Mouse (Mus musculus) 3T3-L1 (cell line): ENCODE measurements at regions not wholly inside any gene's neighbourhood (a gene's known extent, or its start where the extent isn't known, plus 50 kb on each side); places are given as distances from the start of the nearest gene placed in this dataset.
A peak's percentile ranks its signal among the peaks of the same experiment; 100 is the strongest.

Experiments
- DNase-seq: peaks from one replicate; pipeline ENCODE4 v3.0.0-alpha.2; 2015; ENCODE audit warnings: low read depth, low spot score

DNA sequence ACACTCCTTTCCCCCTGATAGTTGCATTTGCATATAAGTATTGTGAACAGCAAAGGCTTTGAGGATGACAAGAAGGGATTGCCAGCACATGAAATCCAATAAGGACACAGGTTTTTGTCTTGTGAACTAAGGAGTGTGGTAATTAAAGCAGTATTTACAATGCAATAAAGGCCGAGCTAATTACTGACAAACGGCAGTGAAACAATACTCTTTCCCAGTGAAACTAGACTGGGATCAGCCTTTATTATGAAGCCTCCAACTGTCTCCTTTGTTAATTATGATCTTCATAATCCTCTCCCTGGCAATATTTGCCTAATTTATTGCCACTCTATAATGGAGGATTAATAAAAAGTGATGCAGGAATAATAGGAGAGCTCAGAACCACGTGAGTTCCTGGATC, 704.2 kb upstream of the Api5 start:
- no peak for DNase-seq

DNA sequence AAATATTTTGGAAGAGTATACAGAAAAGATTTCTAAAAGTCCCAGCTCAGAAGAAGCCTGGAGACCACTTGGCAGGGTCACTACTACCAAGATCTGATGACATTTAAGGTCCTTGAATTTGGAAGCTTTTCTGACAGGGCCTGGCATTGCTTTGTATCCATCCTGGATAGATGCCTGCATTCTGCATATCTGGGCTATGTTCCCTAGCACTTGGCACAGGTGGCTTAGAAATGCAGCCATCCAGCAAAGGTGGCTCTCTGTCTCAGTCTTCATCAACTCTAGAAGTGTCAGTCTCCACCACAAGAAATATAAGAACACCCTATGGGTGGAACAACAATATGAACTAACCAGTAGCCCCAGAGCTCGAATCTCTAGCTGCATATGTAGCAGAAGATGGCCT, 702.2 kb upstream of the Api5 start:
- DNase-seq, result no peak

DNA sequence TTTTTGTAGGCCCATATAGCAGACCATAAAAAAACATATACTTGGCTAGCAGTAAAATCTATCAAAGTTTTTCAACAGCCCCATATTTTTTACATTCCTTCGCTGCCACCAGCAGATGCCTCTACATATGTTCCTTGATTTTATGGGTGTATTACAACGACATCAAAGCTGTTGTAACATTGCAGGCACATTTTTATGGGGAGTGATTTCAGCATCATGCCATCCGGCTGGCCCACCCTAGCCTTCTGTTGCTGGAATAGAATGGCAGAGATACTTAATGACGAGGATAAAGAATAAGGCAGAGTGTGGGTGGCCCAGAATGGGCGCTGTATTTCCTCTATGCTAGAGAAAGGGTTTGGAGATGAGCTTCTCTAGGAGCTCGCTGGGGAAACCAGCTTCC, 698.7 kb upstream of the Api5 start:
- DNase-seq, result no peak

DNA sequence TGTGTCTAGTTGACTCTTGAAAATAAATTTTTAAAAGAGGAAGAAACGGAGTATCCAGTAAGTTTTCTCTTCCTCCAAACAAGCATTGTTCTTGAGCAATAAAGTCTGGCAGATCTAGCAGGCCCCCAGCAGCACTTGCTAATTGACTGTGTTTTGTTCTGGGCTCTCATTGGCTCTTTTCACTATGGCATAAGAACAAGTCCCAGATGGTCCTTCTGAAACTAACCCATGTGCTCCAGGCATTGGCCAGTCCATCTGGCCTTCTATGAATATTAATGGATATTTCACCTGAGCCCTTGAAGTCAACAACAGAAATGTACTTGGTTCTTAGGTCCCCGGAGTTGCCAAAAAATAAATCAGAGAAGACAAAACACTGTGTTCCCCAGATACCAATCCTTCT, 693.2 kb upstream of the Api5 start:
- DNase-seq, result no peak

DNA sequence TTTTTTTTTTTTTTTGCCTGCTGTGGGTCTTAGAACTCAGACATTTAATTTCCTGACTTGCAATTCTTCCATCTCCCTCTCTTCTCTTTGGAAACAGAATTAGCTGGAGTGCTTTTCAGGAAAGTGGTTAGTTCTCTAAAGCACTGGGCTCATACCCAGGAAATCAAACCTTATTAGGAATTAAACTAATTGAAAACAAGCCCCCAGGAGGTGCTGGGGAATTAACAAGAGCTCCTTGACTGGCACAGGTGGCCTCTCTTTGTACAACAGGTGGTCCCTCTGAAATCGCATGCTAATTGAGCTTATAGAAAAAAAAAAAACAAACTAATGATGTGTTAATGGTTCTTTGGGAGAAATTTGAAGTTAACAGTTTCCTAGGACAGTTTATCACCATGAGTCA, 690.8 kb upstream of the Api5 start:
- DNase-seq, result no peak

DNA sequence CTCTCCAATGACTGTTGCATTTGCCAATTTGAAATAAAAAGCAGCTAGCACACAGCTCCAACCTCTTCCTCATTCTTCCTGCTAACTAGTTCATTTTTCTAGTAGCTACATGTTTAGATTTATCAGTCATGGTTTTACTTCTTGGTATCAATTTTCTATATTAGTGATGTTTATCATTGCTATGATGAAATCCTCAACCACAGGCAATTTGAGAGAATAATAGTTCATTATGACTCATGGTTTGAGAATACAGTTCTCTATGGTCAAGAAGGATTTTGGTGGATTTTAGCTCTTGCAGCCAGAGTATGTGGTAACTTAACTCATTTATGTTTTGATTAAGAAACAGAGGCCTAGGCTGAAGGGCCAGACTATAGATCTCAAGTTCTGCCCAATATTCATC, 681.6 kb upstream of the Api5 start:
- peak; percentile 29 for DNase-seq

DNA sequence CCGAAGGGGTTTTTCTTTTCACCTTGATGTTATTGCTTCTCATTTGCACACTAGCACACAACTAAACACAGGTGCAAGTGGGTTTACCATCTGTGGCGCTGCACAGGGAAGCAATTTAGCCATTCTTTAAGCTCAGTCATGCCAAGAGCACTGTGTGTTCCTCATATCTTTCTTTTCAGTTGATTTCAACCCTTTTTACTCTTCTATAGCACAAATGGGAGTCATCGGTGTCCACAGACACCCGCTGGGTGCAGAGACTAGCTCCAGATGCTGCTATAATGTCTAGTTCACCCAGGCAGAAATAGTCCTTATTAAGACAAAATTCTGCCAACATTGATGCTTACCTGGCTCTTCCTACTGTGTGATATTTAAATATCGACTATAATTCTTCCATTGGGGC, 659.1 kb upstream of the Api5 start:
- no peak for DNase-seq

DNA sequence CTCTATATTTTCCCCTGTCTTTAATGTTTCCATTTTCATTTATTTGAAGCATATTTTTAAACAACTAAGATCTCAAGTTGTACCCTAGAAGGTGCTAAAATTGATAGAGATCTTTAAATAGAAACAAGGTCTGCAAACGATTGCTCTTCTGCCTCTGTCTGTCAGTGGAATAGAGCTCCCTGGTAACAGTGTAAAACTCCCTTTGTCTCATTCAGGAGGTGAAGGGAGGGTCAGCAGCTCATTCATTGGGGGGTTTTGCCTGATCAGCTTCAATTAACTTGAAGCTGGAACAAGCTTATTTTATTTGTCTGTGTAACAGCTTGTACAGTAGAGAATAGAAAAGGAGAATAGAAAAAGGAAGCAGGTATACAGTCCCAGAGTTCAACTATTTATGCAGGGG, 616.7 kb upstream of the Api5 start:
- DNase-seq, result no peak

DNA sequence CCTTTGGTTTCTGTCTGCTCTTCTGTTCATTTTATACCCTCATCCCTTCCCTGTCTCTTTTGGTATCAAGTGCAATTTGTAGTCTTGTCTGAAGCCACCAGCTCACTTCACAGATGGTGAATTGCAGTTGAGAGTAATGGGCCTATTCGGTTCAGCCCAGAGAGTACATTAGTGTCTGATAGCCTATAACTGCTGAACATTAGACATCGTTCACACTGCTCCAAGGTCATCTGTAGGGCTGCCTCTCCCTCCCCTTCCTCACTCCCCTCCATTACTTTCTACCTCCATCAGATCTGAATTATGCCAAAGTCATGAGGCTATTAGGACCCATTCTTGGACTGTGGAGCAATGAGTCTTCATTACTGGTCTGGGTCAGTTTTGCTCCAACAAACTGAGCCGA, 615.9 kb upstream of the Api5 start:
- no peak for DNase-seq
